Mouse (Mus musculus) kidney, adult 10 weeks (tissue): ENCODE data around the gene Men1. TPM values are rescaled to one million over a fixed set of nuclear protein-coding genes. Genes with fewer than 3 reads are reported as not detected.

Source experiments
- polyA plus RNA-seq: library from polyadenylated mRNA; stranded (reverse); fragments of 350-450 nt; fragmentation: Illumina TruSeq; extraction: RNeasy Lipid Tissue Mini Kit (QIAGEN cat#74804); gene quantifications from one replicate; pipeline ENCODE4 v1.2.3, GENCODE M21; 2014; ENCODE audit warnings: low read depth, low replicate concordance

Men1 gene
- 4.2 TPM for polyA plus RNA-seq

DNA sequence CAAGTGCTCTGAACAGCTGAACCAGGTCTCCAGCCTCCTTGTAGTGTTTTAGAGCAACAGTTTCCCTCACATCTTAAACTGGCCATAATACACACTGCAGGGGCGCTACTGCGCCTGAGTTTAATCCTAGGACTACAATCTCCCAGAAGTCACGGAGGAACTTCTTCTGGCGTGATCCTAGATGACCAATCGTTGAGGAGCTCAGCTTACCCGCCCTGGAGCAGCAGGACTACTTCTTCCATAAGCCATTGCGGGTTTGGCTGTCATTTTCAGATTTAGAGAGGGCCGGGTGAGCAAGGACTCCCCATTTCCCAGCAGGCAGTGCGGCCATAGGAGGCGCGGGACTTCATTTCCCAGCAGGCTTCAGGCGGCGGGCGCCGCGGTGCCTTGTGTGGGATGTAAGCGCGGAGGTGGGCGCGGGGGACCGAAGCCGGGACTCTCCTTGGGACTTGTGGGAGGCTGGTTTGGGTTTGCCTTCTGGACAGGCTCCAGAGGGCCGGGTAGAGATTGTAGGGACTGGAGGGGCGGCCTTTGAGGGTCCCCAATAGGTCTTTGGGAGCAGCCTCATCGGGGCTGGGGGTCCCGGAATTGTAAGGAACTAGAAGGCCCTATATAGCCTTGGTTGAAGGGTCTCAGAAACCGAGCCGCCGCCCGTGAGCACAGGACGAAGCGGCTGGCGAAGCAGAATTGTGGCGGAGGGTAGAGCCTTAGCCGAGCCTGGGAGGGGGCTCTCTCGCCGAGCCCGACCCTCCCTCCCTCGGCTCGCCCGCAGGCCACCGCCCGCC is at the start of gene Men1:
Gene Men1, plus strand, starts transcription at position 307 of the 785 bp plus-strand sequence.

DNA sequence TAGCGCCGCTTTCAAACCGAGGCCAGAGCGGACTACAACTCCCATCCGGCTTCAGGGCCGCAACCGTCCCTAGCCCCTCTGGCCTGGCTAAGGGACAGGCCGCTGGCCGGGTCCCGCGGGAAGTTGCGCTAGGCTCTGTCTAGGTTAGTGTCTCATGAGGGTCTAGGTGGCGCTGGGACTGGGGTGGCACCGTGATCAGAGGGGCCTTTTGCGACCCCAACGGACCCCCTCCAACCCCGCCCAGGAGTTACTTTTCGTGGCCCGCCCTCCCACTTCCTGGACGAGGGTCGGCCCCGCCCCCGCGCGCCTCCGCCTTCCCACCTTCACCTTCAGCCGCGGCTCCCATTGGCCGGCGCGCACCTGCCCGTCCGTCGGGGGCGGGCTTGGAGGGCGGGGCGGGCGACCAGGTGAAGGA is 28.6 kb upstream of the Men1 start, which contains the start of gene Cdc42bpg:
Gene Cdc42bpg, plus strand, starts transcription at position 320 of the 415 bp plus-strand sequence.

DNA sequence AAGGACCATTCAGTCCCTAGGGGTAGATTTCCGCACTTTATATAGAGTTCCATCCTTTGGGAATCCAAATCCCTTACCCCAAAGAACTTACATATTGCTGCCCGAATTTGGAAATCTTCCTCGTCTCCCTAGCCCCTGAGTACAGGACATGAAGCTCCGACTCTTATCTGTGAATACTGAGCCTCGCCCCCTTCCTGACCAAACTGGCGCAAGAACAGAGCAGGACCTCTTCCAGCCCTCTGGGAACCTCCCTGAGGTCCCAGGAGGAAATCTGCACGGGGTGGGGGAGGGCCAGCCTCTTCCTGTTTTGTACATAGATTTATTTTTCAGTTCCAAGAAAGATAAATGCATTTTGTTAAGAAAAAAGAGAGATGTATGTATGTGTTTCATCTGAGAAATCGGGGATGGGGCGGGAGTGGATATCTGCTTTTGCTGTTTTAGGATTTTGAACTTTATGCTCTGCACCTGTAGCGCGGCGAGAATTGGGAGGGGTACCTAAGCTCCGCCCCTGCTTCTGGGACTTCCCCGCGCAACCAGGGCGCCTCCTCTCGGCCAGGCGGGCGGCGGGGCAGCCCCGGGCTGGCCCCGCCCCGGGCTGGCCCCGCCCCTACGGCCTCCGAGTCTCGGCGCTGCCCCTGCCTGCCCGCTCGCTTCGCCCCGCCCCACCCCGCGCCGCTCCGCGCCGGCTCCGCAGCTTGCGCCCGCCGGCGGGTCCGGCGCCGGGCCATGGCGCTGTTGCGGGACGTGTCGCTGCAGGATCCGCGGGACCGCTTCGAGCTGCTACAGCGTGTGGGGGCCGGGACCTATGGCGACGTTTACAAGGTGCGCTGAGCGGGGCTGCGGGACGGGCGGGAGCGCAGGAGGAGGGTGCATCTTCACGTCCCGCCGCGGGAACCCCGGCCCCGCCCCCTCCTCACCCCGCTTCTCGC is 6.0 kb downstream of the Men1 start, which contains the start of gene Map4k2:
Gene Map4k2, plus strand, starts transcription at position 612 of the 929 bp plus-strand sequence.

DNA sequence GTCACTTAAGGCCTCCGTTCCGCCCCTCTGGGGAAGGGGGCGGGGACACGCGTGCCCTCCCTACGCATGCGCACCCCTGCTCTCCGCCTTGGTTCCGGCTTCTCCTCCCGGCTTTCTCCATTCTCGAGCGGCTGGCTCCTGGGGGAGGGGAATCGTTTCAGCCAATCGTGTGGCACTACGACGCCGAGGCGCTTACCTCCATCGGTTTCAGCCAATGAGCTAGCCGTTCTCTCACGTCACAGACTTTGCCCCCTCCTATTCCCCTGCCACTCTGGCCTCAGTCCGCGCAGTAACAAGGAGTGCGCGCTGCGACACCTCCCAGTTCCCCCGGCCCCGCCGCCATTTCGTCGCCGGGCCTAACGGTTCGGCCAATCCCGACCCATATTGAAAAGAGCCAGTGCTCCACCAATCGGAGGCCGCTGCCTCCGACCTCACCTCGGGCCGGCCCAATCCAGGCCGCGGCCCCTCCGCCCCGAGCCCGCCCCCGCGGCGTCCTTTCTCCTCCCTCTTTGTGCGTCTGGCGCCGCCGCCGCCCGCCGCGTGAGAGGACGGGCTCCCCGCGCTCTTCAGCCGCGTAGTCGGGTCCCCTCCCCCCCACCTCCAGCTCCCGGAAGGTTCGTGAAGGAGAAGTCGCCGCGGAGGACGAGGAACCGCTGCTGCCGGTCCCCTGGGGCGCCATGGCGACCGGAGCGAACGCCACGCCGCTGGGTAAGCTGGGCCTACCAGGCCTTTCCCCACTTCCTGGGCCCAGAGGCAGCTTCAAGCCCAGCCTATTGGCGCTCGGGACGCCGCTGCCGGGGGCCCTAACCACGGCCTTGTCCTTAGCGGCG is 28.8 kb downstream of the Men1 start, which contains the start of gene Sf1:
Gene Sf1, plus strand, starts transcription at position 280 of the 830 bp plus-strand sequence.

DNA sequence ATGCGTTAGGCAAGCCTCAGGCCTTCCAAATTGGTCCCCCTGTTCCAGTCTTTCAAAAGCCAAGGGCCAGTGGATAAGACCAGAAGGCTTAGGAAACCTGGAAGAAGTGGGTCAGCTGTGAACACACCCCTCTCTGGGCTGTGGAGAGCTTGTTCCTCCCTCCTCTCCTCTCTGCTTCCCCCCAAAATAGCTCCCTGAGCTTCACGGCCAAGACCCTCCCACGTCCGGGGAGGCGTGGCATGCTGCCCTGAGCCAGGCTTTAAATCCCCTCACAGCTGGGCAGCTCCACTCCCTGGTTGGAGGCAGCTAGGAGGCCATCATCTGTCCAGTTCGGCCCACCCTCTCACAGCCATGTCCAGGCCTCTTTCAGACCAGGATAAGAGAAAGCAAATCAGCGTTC is 49.3 kb downstream of the Men1 start, which contains the start of gene Pygm:
Gene Pygm, plus strand, starts transcription at position 272 of the 400 bp plus-strand sequence.

Other genes with a start within 250 kb of the Men1 start
- 0.24 TPM for gene Cdca5, start 250.0 kb upstream of the Men1 start, polyA plus RNA-seq
- gene AC131692.1, start 240.6 kb upstream of the Men1 start, polyA plus RNA-seq = not detected
- not detected for gene Naaladl1, start 229.2 kb upstream of the Men1 start, polyA plus RNA-seq
- not detected for gene Sac3d1, start 216.3 kb upstream of the Men1 start, polyA plus RNA-seq
- gene Snx15, start 206.7 kb upstream of the Men1 start, polyA plus RNA-seq = 3.0 TPM
- gene Batf2, start 194.0 kb upstream of the Men1 start, polyA plus RNA-seq = not detected
- 0.49 TPM for gene Arl2, start 193.4 kb upstream of the Men1 start, polyA plus RNA-seq
- gene Majin, start 150.6 kb upstream of the Men1 start, polyA plus RNA-seq = not detected
- not detected for gene Gpha2, start 108.6 kb upstream of the Men1 start, polyA plus RNA-seq
- 0.57 TPM for gene Ppp2r5b, start 99.1 kb upstream of the Men1 start, polyA plus RNA-seq
- not detected for gene Atg2a, start 93.3 kb upstream of the Men1 start, polyA plus RNA-seq
- 15.1 TPM for gene Ehd1, start 58.3 kb upstream of the Men1 start, polyA plus RNA-seq
- gene Cdc42bpg, start 28.5 kb upstream of the Men1 start, polyA plus RNA-seq = 3.2 TPM
- gene Map4k2, start 6.2 kb downstream of the Men1 start, polyA plus RNA-seq = 5.5 TPM
- 77.9 TPM for gene Sf1, start 28.7 kb downstream of the Men1 start, polyA plus RNA-seq
- gene Pygm, start 49.4 kb downstream of the Men1 start, polyA plus RNA-seq = 4.2 TPM
- gene Rasgrp2, start 64.4 kb downstream of the Men1 start, polyA plus RNA-seq = 3.5 TPM
- not detected for gene Nrxn2, start 83.8 kb downstream of the Men1 start, polyA plus RNA-seq
- gene Slc22a12, start 208.1 kb downstream of the Men1 start, polyA plus RNA-seq = 48.4 TPM